Mouse (Mus musculus) limb, embryonic 13.5 days (tissue): ENCODE results near the gene Grb7. TPM values are rescaled to one million over a fixed set of nuclear protein-coding genes. Genes with fewer than 3 reads are reported as not detected.

Source experiments
- ATAC-seq: fragments of 200-750 bp; cut with Nextera tagmentation; 2 replicates; pipeline ENCODE4 v1.8.0; 2017; ENCODE audit warnings: low read depth, moderate number of reproducible peaks, moderate TSS enrichment; ENCODE audit not compliant: low FRiP score
- H3K27ac ChIP-seq: fragments of 300-500 bp; sonication (generic); 2 replicates; pipeline ENCODE4 v1.5.1; 2015; ENCODE audit warnings: inconsistent platforms, mild to moderate bottlenecking, moderate library complexity
- H3K27me3 ChIP-seq: fragments of 300-500 bp; sonication (generic); 2 replicates; pipeline ENCODE4 v1.6.1; 2015; ENCODE audit warnings: mild to moderate bottlenecking, inconsistent platforms
- H3K36me3 ChIP-seq: fragments of 300-500 bp; sonication (generic); 2 replicates; pipeline ENCODE4 v1.6.1; 2015; ENCODE audit warnings: inconsistent platforms, mild to moderate bottlenecking, moderate library complexity
- H3K4me1 ChIP-seq: fragments of 300-500 bp; sonication (generic); 2 replicates; pipeline ENCODE4 v1.6.1; 2015; ENCODE audit warnings: inconsistent platforms
- H3K4me2 ChIP-seq: fragments of 300-500 bp; sonication (generic); replicated peaks from 2 replicates; pipeline ENCODE4 v1.6.1; 2015; ENCODE audit warnings: inconsistent platforms, mild to moderate bottlenecking, moderate library complexity
- H3K4me3 ChIP-seq: fragments of 300-500 bp; sonication (generic); 2 replicates; pipeline ENCODE4 v1.5.1; 2015; ENCODE audit warnings: moderate library complexity, mild to moderate bottlenecking, inconsistent platforms
- H3K9ac ChIP-seq: fragments of 300-500 bp; sonication (generic); 2 replicates; pipeline ENCODE4 v1.6.1; 2015; ENCODE audit warnings: mild to moderate bottlenecking, inconsistent platforms
- H3K9me3 ChIP-seq: fragments of 300-500 bp; sonication (generic); 2 replicates; pipeline ENCODE4 v1.6.1; 2016; ENCODE audit warnings: inconsistent platforms
- WGBS: fragments of 180-500 bp; shearing (Covaris S2); methylation state at CpG from one replicate; pipeline ENCODE4 v1.1.7; 2015; 5-methylcytosine and 5-hydroxymethylcytosine counted together
- polyA plus RNA-seq: library from polyadenylated mRNA; unstranded; fragments of >200 nt; fragmentation: Nextera tagmentation; extraction: Ambion mirVana; gene quantifications from 2 replicates; pipeline ENCODE4 v1.2.1, GENCODE M21; 2015

Grb7 gene
- polyA plus RNA-seq: 5.2 and 6.7 TPM in 2 replicates

DNA sequence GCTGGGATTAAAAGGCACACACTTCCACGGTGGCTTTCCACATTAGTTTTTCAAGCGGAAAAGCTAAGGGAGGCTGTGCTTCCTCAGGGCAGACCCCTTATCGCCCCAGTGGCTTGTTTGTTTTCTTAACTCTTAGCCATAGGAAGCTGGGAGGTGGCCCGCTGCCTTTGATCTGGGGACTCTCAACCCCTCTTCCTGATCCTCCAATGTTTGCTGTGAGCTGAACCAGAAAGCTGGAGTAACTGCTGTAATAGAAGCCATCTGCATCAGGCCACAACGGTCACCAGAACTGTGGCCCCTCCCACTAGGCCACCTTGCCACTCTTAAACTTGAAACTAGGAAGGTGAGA lies at the start of gene Grb7:
Grb7 (plus strand) TSS at position 182 of the 349 bp plus-strand sequence.
- H3K9me3 ChIP-seq: no peaks in the 10 kb centered on the region
- no peak for ATAC-seq
- H3K9ac ChIP-seq: peak within 1 kb of the TSS; percentile 56; the same call in 1 of the 2 replicates
- peaks cover 51% of the 10 kb centered on the region for H3K27me3 ChIP-seq
- H3K36me3 ChIP-seq: no peaks in the 10 kb centered on the region
- no peak within 1 kb of the TSS for H3K27ac ChIP-seq
- WGBS: 5% methylated on average over 5 of the region's 5 CpGs
- H3K4me1 ChIP-seq: peaks cover 16% of the 10 kb centered on the region
- H3K4me3 ChIP-seq: peak within 1 kb of the TSS; percentile 32
- peak within 1 kb of the TSS; percentile 52 for H3K4me2 ChIP-seq

GRCm38 (mm10) chr11:98397946-98398345 lies 48.2 kb upstream of the Grb7 start:
- no peak overlapping the region for H3K4me3 ChIP-seq
- no peak overlapping the region for H3K27ac ChIP-seq
- ATAC-seq: no peak
- 89% methylated on average over 7 of the region's 7 CpGs for WGBS
- H3K9me3 ChIP-seq: no peaks in the 10 kb centered on the region
- H3K36me3 ChIP-seq: peaks cover 6% of the 10 kb centered on the region; the same call in 1 of the 2 replicates
- no peak overlapping the region for H3K4me2 ChIP-seq
- H3K4me1 ChIP-seq: peaks cover 31% of the 10 kb centered on the region
- H3K27me3 ChIP-seq: peaks cover 13% of the 10 kb centered on the region; the same call in 1 of the 2 replicates
- H3K9ac ChIP-seq: 0 out of 2 replicates have a peak overlapping the region, but pooled peaks have one; percentile 26

- under 1% methylated on average over 40 of the region's 40 CpGs for WGBS
- peak; percentile 91 for ATAC-seq
- H3K9ac ChIP-seq: peak within 1 kb of the TSS; percentile 75
- peaks cover 8% of the 10 kb centered on the region; the same call in 1 of the 2 replicates for H3K27me3 ChIP-seq
- H3K4me1 ChIP-seq: peaks cover 11% of the 10 kb centered on the region
- peaks cover 6% of the 10 kb centered on the region; the same call in 1 of the 2 replicates for H3K36me3 ChIP-seq
- peak within 1 kb of the TSS; percentile 96 for H3K27ac ChIP-seq
- H3K4me3 ChIP-seq: peak within 1 kb of the TSS; percentile 70
- no peaks in the 10 kb centered on the region for H3K9me3 ChIP-seq
- peak within 1 kb of the TSS; percentile 76 for H3K4me2 ChIP-seq
Observed at GRCm38 (mm10) chr11:98400161-98400726, 46.0 kb upstream of the Grb7 start, which contains the start of gene Pgap3. Pgap3 (minus strand) TSS chr11:98400490.

DNA sequence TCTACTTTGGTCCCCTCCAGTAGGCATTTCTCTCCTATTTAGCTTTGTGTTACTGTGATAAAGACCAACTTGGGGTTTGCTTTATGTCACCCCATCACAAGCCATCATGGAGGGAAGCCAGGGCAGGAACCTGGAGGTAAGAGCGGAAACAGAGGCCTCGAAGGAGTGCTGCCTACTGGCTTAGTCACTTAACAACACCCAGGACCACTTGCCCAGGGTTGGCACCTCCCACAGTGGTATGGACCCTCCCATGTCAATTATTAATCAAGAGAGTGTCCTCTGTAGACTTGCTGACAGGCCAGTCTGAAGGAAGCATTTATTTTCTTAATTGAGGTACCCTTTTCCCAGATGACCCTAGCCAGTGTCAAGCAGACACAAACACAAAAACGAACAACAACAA lies 45.4 kb upstream of the Grb7 start:
- Histone ChIP-seq H3K4me3 (peak overlapping the region; percentile 70), H3K4me2 (peak overlapping the region; percentile 76), H3K9me3 (no peaks in the 10 kb centered on the region), H3K4me1 (peaks cover 10% of the 10 kb centered on the region), H3K27me3 (peaks cover 8% of the 10 kb centered on the region; the same call in 1 of the 2 replicates), H3K27ac (peak overlapping the region; percentile 96), H3K36me3 (peaks cover 6% of the 10 kb centered on the region; the same call in 1 of the 2 replicates), H3K9ac (peak overlapping the region; percentile 75)
- 47% methylated on average over 3 of the region's 3 CpGs for WGBS
- no peak for ATAC-seq

DNA sequence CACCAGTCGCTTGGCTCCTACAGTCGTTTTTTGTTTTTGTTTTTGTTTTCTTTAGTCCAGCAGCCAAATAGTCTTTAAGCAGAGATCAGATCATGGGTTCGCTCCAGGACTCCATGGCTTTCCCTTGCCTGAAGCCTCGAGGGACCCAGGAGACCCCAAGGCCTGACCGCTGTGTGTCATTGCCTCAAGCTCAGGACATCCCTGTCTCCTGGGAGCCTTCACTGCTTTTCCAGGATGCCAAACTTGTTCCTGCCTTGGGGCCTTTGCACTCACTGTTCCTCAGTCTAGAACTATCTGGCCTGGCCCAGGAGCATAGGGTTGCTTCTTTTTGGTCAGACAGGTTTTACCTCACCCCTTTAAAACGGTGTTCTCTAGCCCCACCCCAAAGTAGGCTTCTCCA lies 39.6 kb upstream of the Grb7 start:
- peaks cover 19% of the 10 kb centered on the region for H3K27me3 ChIP-seq
- peaks cover 14% of the 10 kb centered on the region for H3K4me1 ChIP-seq
- no peaks in the 10 kb centered on the region for H3K9me3 ChIP-seq
- no peak overlapping the region for H3K4me3 ChIP-seq
- no peak for ATAC-seq
- WGBS: 70% methylated on average over 6 of the region's 6 CpGs
- no peaks in the 10 kb centered on the region for H3K36me3 ChIP-seq
- H3K9ac ChIP-seq: no peak overlapping the region
- H3K27ac ChIP-seq: no peak overlapping the region
- no peak overlapping the region for H3K4me2 ChIP-seq

DNA sequence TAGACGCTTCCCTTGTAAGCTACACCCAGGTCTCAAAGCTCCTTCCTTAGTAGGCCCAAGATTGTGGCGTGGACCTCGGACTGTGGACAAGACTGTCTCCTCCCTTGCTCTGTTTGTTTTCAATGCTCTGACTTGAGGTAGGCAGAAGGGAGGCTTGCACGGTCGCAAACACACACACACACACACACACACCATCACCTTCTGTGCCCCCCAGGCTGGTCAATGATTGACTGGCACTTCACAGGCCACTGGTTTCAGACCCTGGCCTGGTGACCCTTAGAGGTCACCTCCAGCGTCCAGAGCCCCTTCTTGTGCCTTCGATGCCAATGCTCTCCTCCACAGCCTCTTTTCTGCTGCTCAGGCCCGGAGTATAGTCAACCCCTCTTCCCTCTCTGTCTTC lies 37.3 kb upstream of the Grb7 start:
- H3K27me3 ChIP-seq: peaks cover 12% of the 10 kb centered on the region
- peak overlapping the region; percentile 58 for H3K9ac ChIP-seq
- no peaks in the 10 kb centered on the region for H3K9me3 ChIP-seq
- peak overlapping the region; percentile 53 for H3K4me2 ChIP-seq
- no peaks in the 10 kb centered on the region for H3K36me3 ChIP-seq
- H3K27ac ChIP-seq: peak overlapping the region; percentile 44; the same call in 1 of the 2 replicates
- 61% methylated on average over 8 of the region's 8 CpGs for WGBS
- H3K4me3 ChIP-seq: peak overlapping the region; percentile 12; the same call in 1 of the 2 replicates
- no peak for ATAC-seq
- H3K4me1 ChIP-seq: peaks cover 24% of the 10 kb centered on the region

DNA sequence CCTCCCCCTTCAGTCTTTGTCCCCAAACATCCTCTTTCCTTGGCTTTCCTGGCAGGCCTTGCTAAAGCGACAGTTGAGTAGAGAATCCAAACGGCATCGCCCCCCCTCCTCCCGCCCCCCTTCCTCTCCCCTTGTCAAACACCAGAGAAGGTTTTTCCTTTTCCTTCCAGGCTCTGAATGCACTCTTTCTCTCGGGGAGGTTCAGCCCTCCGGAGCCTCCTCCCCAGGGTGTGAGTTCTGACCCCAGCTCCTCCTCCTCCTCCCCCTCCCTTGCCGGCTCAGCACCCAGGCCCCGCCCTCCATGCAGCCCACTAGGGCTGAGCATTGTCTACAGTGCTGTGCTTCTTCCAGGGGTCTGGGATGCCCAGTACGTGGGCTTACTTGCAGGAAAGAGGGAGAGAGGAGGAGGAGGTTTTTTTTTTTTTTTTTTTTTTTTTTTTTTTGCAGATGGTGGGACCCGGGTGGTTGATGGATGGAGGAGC lies 36.8 kb upstream of the Grb7 start:
- no peak for ATAC-seq
- H3K4me3 ChIP-seq: peak overlapping the region; percentile 12; the same call in 1 of the 2 replicates

DNA sequence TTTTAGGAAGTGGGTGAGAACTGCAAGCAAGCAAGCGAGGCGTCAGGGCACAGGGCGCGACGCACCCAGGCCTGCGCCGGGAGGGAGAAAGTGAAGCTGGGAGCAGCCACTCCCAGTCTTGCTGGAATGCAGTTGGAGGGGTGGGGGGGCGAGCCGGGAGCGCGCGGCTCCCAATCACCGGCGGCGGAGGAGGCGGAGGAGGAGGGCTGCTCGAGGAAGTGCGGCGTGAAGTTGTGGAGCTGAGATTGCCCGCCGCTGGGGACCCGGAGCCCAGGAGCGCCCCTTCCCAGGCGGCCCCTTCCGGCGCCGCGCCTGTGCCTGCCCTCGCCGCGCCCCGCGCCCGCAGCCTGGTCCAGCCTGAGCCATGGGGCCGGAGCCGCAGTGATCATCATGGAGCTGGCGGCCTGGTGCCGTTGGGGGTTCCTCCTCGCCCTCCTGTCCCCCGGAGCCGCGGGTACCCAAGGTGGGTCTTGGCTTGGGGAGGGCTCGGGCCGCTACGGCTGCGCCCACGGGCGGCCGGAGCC lies 33.9 kb upstream of the Grb7 start, which contains the start of gene Erbb2:
Erbb2 (plus strand) TSS at position 198 of the 524 bp plus-strand sequence.
- H3K9ac ChIP-seq: peak within 1 kb of the TSS; percentile 97
- peak within 1 kb of the TSS; percentile 74 for H3K4me2 ChIP-seq
- no peaks in the 10 kb centered on the region for H3K36me3 ChIP-seq
- peak; percentile 84 for ATAC-seq
- peak within 1 kb of the TSS; percentile 98 for H3K27ac ChIP-seq
- WGBS: under 1% methylated on average over 47 of the region's 49 CpGs
- H3K9me3 ChIP-seq: no peaks in the 10 kb centered on the region
- peaks cover 12% of the 10 kb centered on the region for H3K27me3 ChIP-seq
- peak within 1 kb of the TSS; percentile 97 for H3K4me3 ChIP-seq
- peaks cover 55% of the 10 kb centered on the region for H3K4me1 ChIP-seq

More for the DNA sequence above, 36.8 kb upstream of the Grb7 start:
- peaks cover 12% of the 10 kb centered on the region for H3K27me3 ChIP-seq
- H3K36me3 ChIP-seq: no peaks in the 10 kb centered on the region
- peaks cover 29% of the 10 kb centered on the region for H3K4me1 ChIP-seq
- peak overlapping the region; percentile 44; the same call in 1 of the 2 replicates for H3K27ac ChIP-seq
- no peaks in the 10 kb centered on the region for H3K9me3 ChIP-seq
- 5% methylated on average over 8 of the region's 10 CpGs for WGBS
- H3K4me2 ChIP-seq: peak overlapping the region; percentile 53
- peak overlapping the region; percentile 58 for H3K9ac ChIP-seq

- Histone ChIP-seq H3K4me3 (peak overlapping the region; percentile 97), H3K4me1 (peaks cover 56% of the 10 kb centered on the region), H3K4me2 (peak overlapping the region; percentile 74), H3K36me3 (no peaks in the 10 kb centered on the region), H3K9me3 (no peaks in the 10 kb centered on the region), H3K27ac (peak overlapping the region; percentile 98), H3K27me3 (peaks cover 12% of the 10 kb centered on the region), H3K9ac (peak overlapping the region; percentile 97)
- ATAC-seq: peak; percentile 57
- under 1% methylated on average over 39 of the region's 40 CpGs for WGBS
Observed at GRCm38 (mm10) chr11:98412797-98413301, 33.3 kb upstream of the Grb7 start.

GRCm38 (mm10) chr11:98413731-98414130 lies 32.5 kb upstream of the Grb7 start:
- peaks cover 55% of the 10 kb centered on the region for H3K4me1 ChIP-seq

GRCm38 (mm10) chr11:98414162-98414561 lies 32.0 kb upstream of the Grb7 start:
- 26% methylated on average over 2 of the region's 2 CpGs for WGBS
- H3K9me3 ChIP-seq: no peaks in the 10 kb centered on the region
- peaks cover 11% of the 10 kb centered on the region; the same call in 1 of the 2 replicates for H3K36me3 ChIP-seq
- H3K9ac ChIP-seq: peak overlapping the region; percentile 97
- peaks cover 12% of the 10 kb centered on the region for H3K27me3 ChIP-seq
- H3K27ac ChIP-seq: no peak overlapping the region
- H3K4me2 ChIP-seq: peak overlapping the region; percentile 74
- peaks cover 50% of the 10 kb centered on the region for H3K4me1 ChIP-seq
- H3K4me3 ChIP-seq: peak overlapping the region; percentile 97
- no peak for ATAC-seq

More at GRCm38 (mm10) chr11:98413731-98414130, 32.5 kb upstream of the Grb7 start:
- Histone ChIP-seq H3K36me3 (peaks cover 7% of the 10 kb centered on the region; the same call in 1 of the 2 replicates), H3K4me3 (peak overlapping the region; percentile 97), H3K27ac (peak overlapping the region; percentile 98; the same call in 1 of the 2 replicates), H3K27me3 (peaks cover 12% of the 10 kb centered on the region), H3K9me3 (no peaks in the 10 kb centered on the region), H3K4me2 (peak overlapping the region; percentile 74), H3K9ac (peak overlapping the region; percentile 97)
- ATAC-seq: no peak
- WGBS: 22% methylated on average over 7 of the region's 7 CpGs

- Histone ChIP-seq H3K4me1 (peaks cover 37% of the 10 kb centered on the region), H3K9me3 (no peaks in the 10 kb centered on the region), H3K4me2 (no peak overlapping the region), H3K27me3 (no peaks in the 10 kb centered on the region), H3K9ac (no peak overlapping the region), H3K4me3 (no peak overlapping the region), H3K36me3 (peaks cover 39% of the 10 kb centered on the region), H3K27ac (no peak overlapping the region)
- WGBS: 31% methylated on average over 1 of the region's 1 CpGs
- no peak for ATAC-seq
Observed at GRCm38 (mm10) chr11:98417074-98417473, 29.1 kb upstream of the Grb7 start.
